Mouse (Mus musculus) embryonic facial prominence, embryonic 15.5 days (tissue): ENCODE results near the gene 1700008O03Rik. TPM values are rescaled to one million over a fixed set of nuclear protein-coding genes. Genes with fewer than 3 reads are reported as not detected.

Source experiments
- ATAC-seq: fragments of 200-750 bp; cut with Nextera tagmentation; 2 replicates; pipeline ENCODE4 v1.8.0; 2017; ENCODE audit warnings: low read depth, moderate TSS enrichment; ENCODE audit not compliant: insufficient number of reproducible peaks, low FRiP score, low TSS enrichment
- H3K27ac ChIP-seq: fragments of 300-500 bp; sonication (generic); replicated peaks from 2 replicates; pipeline ENCODE4 v1.5.1; 2015; ENCODE audit warnings: mild to moderate bottlenecking, inconsistent platforms
- H3K27me3 ChIP-seq: fragments of 300-500 bp; sonication (generic); 2 replicates; pipeline ENCODE4 v1.6.1; 2015; ENCODE audit warnings: inconsistent platforms
- H3K36me3 ChIP-seq: fragments of 300-500 bp; sonication (generic); 2 replicates; pipeline ENCODE4 v1.6.1; 2015; ENCODE audit warnings: mild to moderate bottlenecking, inconsistent platforms
- H3K4me1 ChIP-seq: fragments of 300-500 bp; sonication (generic); 2 replicates; pipeline ENCODE4 v1.6.1; 2015; ENCODE audit warnings: inconsistent platforms
- H3K4me2 ChIP-seq: fragments of 300-500 bp; sonication (generic); replicated peaks from 2 replicates; pipeline ENCODE4 v1.6.1; 2015; ENCODE audit warnings: mild to moderate bottlenecking, inconsistent platforms
- H3K4me3 ChIP-seq: fragments of 300-500 bp; sonication (generic); replicated peaks from 2 replicates; pipeline ENCODE4 v1.5.1; 2015; ENCODE audit warnings: mild to moderate bottlenecking, inconsistent platforms
- H3K9ac ChIP-seq: fragments of 300-500 bp; sonication (generic); 2 replicates; pipeline ENCODE4 v1.6.1; 2015; ENCODE audit warnings: inconsistent platforms
- H3K9me3 ChIP-seq: fragments of 300-500 bp; sonication (generic); replicated peaks from 2 replicates; pipeline ENCODE4 v1.6.1; 2016; ENCODE audit warnings: inconsistent platforms
- WGBS: fragments of 180-500 bp; shearing (Covaris S2); methylation state at CpG from one replicate; pipeline ENCODE4 v1.1.7; 2015; 5-methylcytosine and 5-hydroxymethylcytosine counted together
- polyA plus RNA-seq: library from polyadenylated mRNA; unstranded; fragments of >200 nt; fragmentation: Nextera tagmentation; extraction: Ambion mirVana; gene quantifications from 2 replicates; pipeline ENCODE4 v1.2.1, GENCODE M21; 2015

Gene 1700008O03Rik
- polyA plus RNA-seq, 1 experiment from 2014 or later = 1.5 TPM

DNA sequence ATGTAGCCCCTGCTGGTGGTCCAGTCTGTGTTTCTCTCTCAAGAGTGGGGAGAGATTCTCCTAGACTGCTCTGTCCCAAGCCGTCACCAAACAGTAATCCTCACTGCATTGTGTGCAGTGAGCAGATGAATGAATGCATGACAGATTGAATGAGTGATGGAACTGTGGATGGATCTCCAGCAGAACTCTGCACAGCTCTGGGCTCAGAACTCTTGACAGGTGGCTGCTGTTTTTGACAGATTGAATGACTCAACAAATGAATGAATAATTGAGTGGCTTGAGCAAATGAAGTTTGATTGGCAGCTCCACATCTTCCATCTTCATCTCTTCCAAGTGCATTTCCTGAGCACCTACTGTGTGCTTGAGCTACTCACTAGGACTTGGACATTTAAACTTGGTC, 63.3 kb downstream of the 1700008O03Rik start:
- 95% methylated on average over 1 of the region's 1 CpGs for WGBS
- Histone ChIP-seq H3K9ac (no peak overlapping the region), H3K27me3 (peaks cover 11% of the 10 kb centered on the region), H3K9me3 (no peaks in the 10 kb centered on the region), H3K4me1 (no peaks in the 10 kb centered on the region), H3K4me3 (no peak overlapping the region), H3K4me2 (no peak overlapping the region), H3K36me3 (peaks cover 25% of the 10 kb centered on the region; the same call in 1 of the 2 replicates), H3K27ac (no peak overlapping the region)
- ATAC-seq = no peak

DNA sequence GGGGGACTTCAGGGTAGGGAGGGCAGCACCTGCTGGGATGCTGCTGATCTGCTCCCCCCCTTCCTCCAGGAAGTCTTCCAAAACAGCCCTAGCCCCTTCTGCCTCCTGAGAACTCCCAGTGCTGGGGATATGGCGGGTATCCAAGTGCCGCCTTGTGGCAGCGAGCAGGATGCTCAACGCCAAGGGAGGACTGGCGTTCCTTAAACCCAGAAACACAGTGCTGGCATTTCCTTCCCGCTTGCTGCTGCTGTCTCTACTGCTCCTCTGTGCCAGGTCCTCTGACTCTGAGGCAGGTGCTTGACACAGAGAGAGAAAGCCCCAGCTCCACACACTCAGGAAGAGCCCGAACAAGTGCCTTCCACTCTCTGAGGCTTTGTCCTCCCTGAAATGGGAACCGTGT, 64.7 kb downstream of the 1700008O03Rik start:
- Histone ChIP-seq H3K27ac (no peak overlapping the region), H3K4me1 (no peaks in the 10 kb centered on the region), H3K36me3 (peaks cover 25% of the 10 kb centered on the region; the same call in 1 of the 2 replicates), H3K9me3 (no peaks in the 10 kb centered on the region), H3K4me3 (no peak overlapping the region), H3K4me2 (no peak overlapping the region), H3K9ac (no peak overlapping the region), H3K27me3 (0 out of 2 replicates have a peak, but pooled peaks cover under 1% of the 10 kb centered on the region)
- ATAC-seq = no peak
- 58% methylated on average over 8 of the region's 8 CpGs for WGBS

- Histone ChIP-seq H3K36me3 (peaks cover 25% of the 10 kb centered on the region; the same call in 1 of the 2 replicates), H3K4me2 (no peak overlapping the region), H3K9ac (no peak overlapping the region), H3K9me3 (no peaks in the 10 kb centered on the region), H3K27me3 (no peaks in the 10 kb centered on the region), H3K4me3 (no peak overlapping the region), H3K27ac (no peak overlapping the region), H3K4me1 (no peaks in the 10 kb centered on the region)
- no peak for ATAC-seq
- WGBS = 41% methylated on average over 4 of the region's 4 CpGs
Measured at GRCm38 (mm10) chr7:44317913-44318312, 67.7 kb downstream of the 1700008O03Rik start.

DNA sequence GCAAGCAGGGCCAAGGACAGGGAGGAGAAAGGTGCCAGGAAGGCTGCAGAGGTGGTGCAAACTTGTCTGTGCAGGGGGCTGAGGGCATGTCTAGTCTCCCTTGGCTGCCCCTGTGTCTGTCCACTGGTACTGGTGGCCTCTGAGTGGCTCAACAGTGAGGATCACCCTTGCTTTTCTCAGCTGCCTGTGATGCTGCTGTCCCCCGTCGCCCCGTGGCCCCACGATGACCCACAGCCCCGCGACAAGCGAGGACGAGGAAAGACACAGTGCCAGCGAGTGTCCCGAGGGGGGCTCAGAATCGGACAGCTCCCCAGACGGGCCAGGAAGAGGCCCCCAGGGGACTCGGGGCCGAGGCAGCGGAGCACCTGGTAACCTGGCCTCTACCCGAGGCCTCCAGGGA, 73.1 kb downstream of the 1700008O03Rik start:
- H3K36me3 ChIP-seq = no peaks in the 10 kb centered on the region
- 0 out of 2 replicates have a peak, but pooled peaks cover 5% of the 10 kb centered on the region for H3K27me3 ChIP-seq
- H3K9ac ChIP-seq = no peak overlapping the region
- 61% methylated on average over 16 of the region's 16 CpGs for WGBS
- H3K9me3 ChIP-seq = no peaks in the 10 kb centered on the region
- ATAC-seq = no peak
- no peak overlapping the region for H3K4me3 ChIP-seq
- peaks cover 34% of the 10 kb centered on the region for H3K4me1 ChIP-seq
- H3K4me2 ChIP-seq = no peak overlapping the region
- H3K27ac ChIP-seq = no peak overlapping the region

DNA sequence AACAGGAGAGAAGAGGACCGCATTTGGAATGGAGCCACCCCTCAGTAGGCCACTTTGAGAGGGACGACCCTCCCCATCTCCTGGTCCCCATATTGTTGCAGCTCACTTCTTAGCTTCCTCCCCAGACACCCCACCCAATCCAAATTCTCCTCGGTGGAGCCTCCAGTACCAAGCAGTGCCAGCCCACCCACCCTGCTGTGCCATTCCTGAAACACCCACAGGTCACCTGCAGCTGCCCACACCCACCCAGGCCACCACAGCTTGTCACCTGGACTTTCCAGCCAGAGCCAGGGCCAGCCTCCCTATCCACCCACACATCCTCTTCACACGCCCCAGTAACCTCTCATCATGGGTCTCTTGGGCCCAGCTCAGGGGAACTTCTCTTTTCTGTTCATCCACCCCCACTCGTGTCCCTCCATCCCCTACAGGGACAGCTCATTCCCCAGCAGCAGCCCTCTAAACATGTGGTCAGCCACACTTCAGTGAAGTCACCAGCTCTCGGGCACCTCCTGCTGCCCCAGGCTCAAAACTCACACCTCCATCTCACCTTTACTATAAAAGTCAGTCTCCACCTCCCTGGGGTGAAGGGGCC, 73.8 kb downstream of the 1700008O03Rik start:
- peaks cover 39% of the 10 kb centered on the region for H3K4me1 ChIP-seq
- H3K4me3 ChIP-seq = peak overlapping the region; percentile 53
- no peak overlapping the region for H3K9ac ChIP-seq
- no peaks in the 10 kb centered on the region for H3K36me3 ChIP-seq
- no peak overlapping the region for H3K27ac ChIP-seq
- H3K27me3 ChIP-seq = 0 out of 2 replicates have a peak, but pooled peaks cover 5% of the 10 kb centered on the region
- H3K4me2 ChIP-seq = peak overlapping the region; percentile 99
- no peak for ATAC-seq
- WGBS = 14% methylated on average over 6 of the region's 6 CpGs
- H3K9me3 ChIP-seq = no peaks in the 10 kb centered on the region

DNA sequence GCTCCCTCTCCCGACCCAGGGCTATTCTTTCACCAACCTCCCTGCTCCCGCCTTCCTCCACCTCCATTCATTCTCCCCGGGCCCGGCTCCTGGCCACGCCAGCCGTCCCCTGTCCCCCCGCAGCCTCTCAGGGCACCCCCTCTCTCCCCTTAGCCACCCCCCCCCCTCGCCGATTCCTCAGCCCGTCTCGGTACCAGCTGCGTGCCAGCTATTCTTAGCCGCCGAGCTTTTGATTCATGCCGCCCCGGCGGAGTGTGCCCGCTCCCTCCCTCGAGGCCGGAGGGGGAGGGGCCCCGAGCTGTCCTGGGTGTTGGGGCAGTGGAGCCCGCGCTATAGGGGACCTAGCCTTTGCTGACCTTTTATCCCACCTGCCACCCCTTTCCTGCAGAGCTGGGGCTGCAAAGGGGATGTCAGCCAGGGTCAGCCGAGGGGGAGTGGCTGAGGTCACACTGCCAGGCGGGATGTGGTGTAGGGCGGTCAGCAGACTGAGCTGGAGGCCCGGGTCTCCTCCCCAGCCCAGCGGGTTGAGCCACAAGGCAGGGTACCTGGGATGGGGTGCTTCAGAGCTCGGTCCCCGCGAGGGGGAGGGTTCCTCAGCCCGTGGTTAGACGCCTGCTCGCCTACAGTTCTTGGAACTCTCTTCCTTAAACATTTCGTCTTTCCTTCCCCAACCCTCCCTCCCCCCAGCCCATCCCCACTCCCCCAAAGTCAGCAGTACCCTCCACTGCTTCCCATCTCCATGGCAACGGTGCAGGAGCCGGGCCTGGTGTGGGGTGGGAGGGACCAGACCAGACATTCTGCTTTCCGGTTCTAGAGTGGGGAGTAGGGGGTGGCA, 74.5 kb downstream of the 1700008O03Rik start:
- ATAC-seq = no peak
- Histone ChIP-seq H3K27me3 (0 out of 2 replicates have a peak, but pooled peaks cover 5% of the 10 kb centered on the region), H3K4me1 (peaks cover 46% of the 10 kb centered on the region), H3K36me3 (no peaks in the 10 kb centered on the region), H3K9me3 (no peaks in the 10 kb centered on the region), H3K9ac (peak overlapping the region; percentile 45), H3K27ac (no peak overlapping the region), H3K4me2 (peak overlapping the region; percentile 99), H3K4me3 (peak overlapping the region; percentile 53)
- WGBS = under 1% methylated on average over 35 of the region's 38 CpGs

DNA sequence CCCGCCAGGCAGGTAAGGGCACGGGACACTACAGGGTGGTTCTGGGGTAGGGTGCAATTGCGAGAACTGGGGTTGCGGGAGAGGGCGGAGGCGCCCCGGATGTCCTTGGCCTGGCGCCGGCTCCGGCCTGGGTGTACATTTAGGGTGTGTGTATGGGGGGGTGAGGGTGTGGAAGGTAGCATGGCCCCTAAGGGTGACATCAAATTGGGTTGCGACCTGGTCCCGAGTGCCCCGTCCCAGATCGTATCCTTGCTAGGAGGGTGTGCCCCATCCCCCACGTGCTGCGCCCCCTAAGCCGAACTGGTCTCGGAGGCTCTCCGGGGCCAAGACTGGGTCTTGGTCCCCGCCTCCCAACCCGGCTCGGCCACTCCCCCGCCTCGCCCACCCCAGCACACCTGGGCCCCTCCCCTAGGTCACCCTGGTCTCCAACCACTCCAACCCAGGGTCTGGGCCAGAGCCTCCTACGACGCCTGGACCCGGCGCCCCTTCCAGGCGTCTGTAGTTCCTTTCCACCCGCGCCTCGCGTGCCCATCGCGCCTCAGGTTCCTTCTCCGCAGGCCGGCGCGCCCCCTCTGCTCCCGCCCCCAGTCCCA, 75.2 kb downstream of the 1700008O03Rik start:
- Histone ChIP-seq H3K27me3 (0 out of 2 replicates have a peak, but pooled peaks cover 5% of the 10 kb centered on the region), H3K4me3 (peak overlapping the region; percentile 53), H3K36me3 (no peaks in the 10 kb centered on the region), H3K27ac (no peak overlapping the region), H3K9me3 (no peaks in the 10 kb centered on the region), H3K4me1 (peaks cover 53% of the 10 kb centered on the region), H3K9ac (peak overlapping the region; percentile 45), H3K4me2 (peak overlapping the region; percentile 99)
- under 1% methylated on average over 38 of the region's 40 CpGs for WGBS
- 0 out of 2 replicates have a peak, but pooled peaks have one; percentile 4 for ATAC-seq

Other genes with a start within 250 kb of the 1700008O03Rik start
- gene Klk1b16, start 249.1 kb downstream of the 1700008O03Rik start, polyA plus RNA-seq = not detected in 2 replicates
- not detected in 2 replicates for gene Klk1b24, start 197.6 kb downstream of the 1700008O03Rik start, polyA plus RNA-seq
- gene Klk1b3, start 187.6 kb downstream of the 1700008O03Rik start, polyA plus RNA-seq = not detected in 2 replicates
- not detected in 2 replicates for gene Klk1b4, start 178.4 kb downstream of the 1700008O03Rik start, polyA plus RNA-seq
- not detected in 2 replicates for gene Klk1b5, start 169.9 kb downstream of the 1700008O03Rik start, polyA plus RNA-seq
- not detected in 2 replicates for gene Klk1, start 160.5 kb downstream of the 1700008O03Rik start, polyA plus RNA-seq
- 0.24 TPM in 1 of 2 replicates, not detected in the other for gene Gm36864, start 149.6 kb downstream of the 1700008O03Rik start, polyA plus RNA-seq
- 1.1 and 1.3 TPM in 2 replicates for gene 1700028J19Rik, start 139.1 kb downstream of the 1700008O03Rik start, polyA plus RNA-seq
- 151 and 162 TPM in 2 replicates for gene 2410002F23Rik, start 139.1 kb downstream of the 1700008O03Rik start, polyA plus RNA-seq
- gene Acp4, start 128.4 kb downstream of the 1700008O03Rik start, polyA plus RNA-seq = 0.23 and 0.30 TPM in 2 replicates
- gene Gm15517, start 124.4 kb downstream of the 1700008O03Rik start, polyA plus RNA-seq = not detected in 2 replicates
- 26.1 and 28.1 TPM in 2 replicates for gene Clec11a, start 78.9 kb downstream of the 1700008O03Rik start, polyA plus RNA-seq
- 3.7 and 6.1 TPM in 2 replicates for gene Shank1, start 75.6 kb downstream of the 1700008O03Rik start, polyA plus RNA-seq
- gene Syt3, start 1.7 kb downstream of the 1700008O03Rik start, polyA plus RNA-seq = 2.7 and 3.4 TPM in 2 replicates
- gene Lrrc4b, start 43.2 kb upstream of the 1700008O03Rik start, polyA plus RNA-seq = 1.3 TPM in 2 replicates
- gene Aspdh, start 79.6 kb upstream of the 1700008O03Rik start, polyA plus RNA-seq = 0.20 and 0.81 TPM in 2 replicates
- 121 and 124 TPM in 2 replicates for gene Josd2, start 82.2 kb upstream of the 1700008O03Rik start, polyA plus RNA-seq
- 140 and 149 TPM in 2 replicates for gene Emc10, start 110.7 kb upstream of the 1700008O03Rik start, polyA plus RNA-seq
- 12.0 and 14.7 TPM in 2 replicates for gene Fam71e1, start 110.8 kb upstream of the 1700008O03Rik start, polyA plus RNA-seq
- 0.18 and 0.81 TPM in 2 replicates for gene Mybpc2, start 138.8 kb upstream of the 1700008O03Rik start, polyA plus RNA-seq
- 1.2 and 1.4 TPM in 2 replicates for gene Spib, start 146.3 kb upstream of the 1700008O03Rik start, polyA plus RNA-seq
- 77.9 and 86.2 TPM in 2 replicates for gene Pold1, start 163.0 kb upstream of the 1700008O03Rik start, polyA plus RNA-seq
- gene Nr1h2, start 168.1 kb upstream of the 1700008O03Rik start, polyA plus RNA-seq = 76.9 and 83.4 TPM in 2 replicates
- gene Napsa, start 186.6 kb upstream of the 1700008O03Rik start, polyA plus RNA-seq = 2.8 and 2.9 TPM in 2 replicates
- gene Kcnc3, start 204.8 kb upstream of the 1700008O03Rik start, polyA plus RNA-seq = 0.46 and 0.84 TPM in 2 replicates